Mouse (Mus musculus): ENCODE measurements around the gene St6galnac5.

DNA sequence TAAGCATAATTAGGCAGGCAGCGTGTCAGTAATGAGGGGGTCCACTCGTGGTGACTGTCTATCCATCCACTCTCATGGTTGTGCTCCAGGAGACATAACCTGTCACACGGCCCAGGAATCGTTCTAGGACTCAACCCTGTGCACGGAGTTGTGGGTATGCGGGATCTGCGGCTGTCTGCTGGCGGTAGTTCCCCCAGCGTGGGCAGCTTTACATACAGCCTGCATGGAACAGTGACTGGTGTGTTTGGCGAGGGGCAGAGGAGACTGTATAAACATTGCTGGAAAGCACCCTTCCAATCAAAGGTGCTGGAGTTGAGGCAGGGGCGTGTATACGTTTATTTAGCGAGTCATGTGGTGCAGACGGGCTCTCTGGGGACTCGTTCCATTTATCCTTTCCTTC, 58.5 kb downstream of the St6galnac5 start:
- no peak for TF ChIP-seq CTCF (conservative IDR thresholded peaks at IDR 0.05; ENCODE audit: low read length)
- TF ChIP-seq POU5F1 (IDR thresholded peaks at IDR 0.05; ENCODE audit: borderline replicate concordance, low read length) = no peak
- no peak for TF ChIP-seq NANOG (IDR thresholded peaks at IDR 0.05; ENCODE audit: borderline replicate concordance, low read length)

All from E14TG2a.4 (cell line).